Mouse (Mus musculus): ENCODE measurements around the gene Zfpl1. TPM values are rescaled to one million over a fixed set of nuclear protein-coding genes. Genes with fewer than 3 reads are reported as not detected.

The Zfpl1 gene
- polyA plus RNA-seq, 1 experiment from 2014 or later, result 52.9 TPM

DNA sequence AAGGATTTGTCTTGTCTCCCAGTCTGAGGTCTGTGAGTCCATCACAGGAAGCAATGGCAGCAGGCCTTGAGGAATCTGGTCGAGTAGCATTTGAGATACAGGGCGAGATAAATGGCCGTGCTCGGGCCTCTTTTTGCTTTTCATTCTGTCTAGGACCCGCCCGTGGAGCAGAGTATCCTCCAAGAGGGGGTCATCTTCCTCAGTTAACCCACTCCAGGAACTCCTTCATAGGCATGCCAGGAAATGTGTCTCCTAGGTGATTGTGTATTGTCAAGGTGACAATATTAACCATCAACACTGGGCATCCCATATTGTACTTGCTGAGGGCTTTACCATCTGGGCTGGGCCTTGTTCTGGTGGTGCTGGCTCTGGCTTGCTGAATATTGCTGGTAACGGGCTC lies 9.4 kb upstream of the Zfpl1 start, which contains the start of gene AC131692.1:
TSS of gene AC131692.1 (plus strand) at position 301 of the 400 bp plus-strand sequence.
- no peak within 1 kb of the TSS for H3K4me3 ChIP-seq (ENCODE audit: control insufficient read depth in 1 of 2, insufficient read depth in 1 of 2, low read depth in 1 of 2, low read length in 2 of 2)
- H3K36me3 ChIP-seq (ENCODE audit: control insufficient read depth, insufficient read depth, low read length), result peaks cover 65% of the 10 kb centered on the region
- no peak within 1 kb of the TSS for H3K9ac ChIP-seq (ENCODE audit: low read length)
- no peak within 1 kb of the TSS for H3K4me2 ChIP-seq (ENCODE audit: low read length)
- no peaks in the 10 kb centered on the region for H3K27me3 ChIP-seq (ENCODE audit: control insufficient read depth, insufficient read depth, low read length)
- no peaks in the 10 kb centered on the region for H3K9me3 ChIP-seq (ENCODE audit: control insufficient read depth, low read length)
- H3K27ac ChIP-seq (replicated peaks in 1 of 2; ENCODE audit: control insufficient read depth in 1 of 2, insufficient read depth in 1 of 2, low read depth in 2 of 2, low read length in 2 of 2), result no peak within 1 kb of the TSS
- ATAC-seq (ENCODE audit: insufficient number of reproducible peaks, insufficient read depth, low FRiP score, low read depth), result no peak
- WGBS, result 85% methylated on average over 7 of the region's 7 CpGs
- H3K4me1 ChIP-seq (ENCODE audit: control insufficient read depth in 2 of 2, insufficient read depth in 2 of 2, low read length in 2 of 2), result no peaks in the 10 kb centered on the region

- no peak for ATAC-seq (ENCODE audit: insufficient number of reproducible peaks, insufficient read depth, low FRiP score, low read depth)
- Histone ChIP-seq H3K9me3 (ENCODE audit: control insufficient read depth, low read length) (no peaks in the 10 kb centered on the region), H3K4me3 (ENCODE audit: control insufficient read depth in 1 of 2, insufficient read depth in 1 of 2, low read depth in 1 of 2, low read length in 2 of 2) (no peak overlapping the region), H3K27ac (replicated peaks in 1 of 2; ENCODE audit: control insufficient read depth in 1 of 2, insufficient read depth in 1 of 2, low read depth in 2 of 2, low read length in 2 of 2) (no peak overlapping the region), H3K9ac (ENCODE audit: low read length) (no peak overlapping the region), H3K4me2 (ENCODE audit: low read length) (no peak overlapping the region), H3K4me1 (ENCODE audit: control insufficient read depth in 2 of 2, insufficient read depth in 2 of 2, low read length in 2 of 2) (peaks cover 4 to 13% of the 10 kb centered on the region in 2 experiments; a peak in 3 of 4 replicates), H3K27me3 (ENCODE audit: control insufficient read depth, insufficient read depth, low read length) (no peaks in the 10 kb centered on the region), H3K36me3 (ENCODE audit: control insufficient read depth, insufficient read depth, low read length) (peaks cover 65% of the 10 kb centered on the region)
- 95% methylated on average over 13 of the region's 13 CpGs for WGBS
Observed at GRCm38 (mm10) chr19:6088841-6089240, 4.1 kb upstream of the Zfpl1 start.

GRCm38 (mm10) chr19:6085417-6085879 lies 692 bp upstream of the Zfpl1 start:
- Histone ChIP-seq H3K9me3 (ENCODE audit: control insufficient read depth, low read length) (no peaks in the 10 kb centered on the region), H3K4me3 (ENCODE audit: control insufficient read depth in 1 of 2, insufficient read depth in 1 of 2, low read depth in 1 of 2, low read length in 2 of 2) (peak overlapping the region; percentile 81 to 84), H3K4me2 (ENCODE audit: low read length) (peak overlapping the region; percentile 81), H3K9ac (ENCODE audit: low read length) (peak overlapping the region; percentile 83), H3K36me3 (ENCODE audit: control insufficient read depth, insufficient read depth, low read length) (peaks cover 70% of the 10 kb centered on the region), H3K27me3 (ENCODE audit: control insufficient read depth, insufficient read depth, low read length) (no peaks in the 10 kb centered on the region), H3K4me1 (ENCODE audit: control insufficient read depth in 2 of 2, insufficient read depth in 2 of 2, low read length in 2 of 2) (peaks cover 5 to 17% of the 10 kb centered on the region in 2 experiments; a peak in 3 of 4 replicates), H3K27ac (replicated peaks in 1 of 2; ENCODE audit: control insufficient read depth in 1 of 2, insufficient read depth in 1 of 2, low read depth in 2 of 2, low read length in 2 of 2) (peak overlapping the region; percentile 42 to 63; a peak in 2 of 4 replicates)
- peak; percentile 57 for ATAC-seq (ENCODE audit: insufficient number of reproducible peaks, insufficient read depth, low FRiP score, low read depth)
- WGBS, result 1% methylated on average over 17 of the region's 17 CpGs

DNA sequence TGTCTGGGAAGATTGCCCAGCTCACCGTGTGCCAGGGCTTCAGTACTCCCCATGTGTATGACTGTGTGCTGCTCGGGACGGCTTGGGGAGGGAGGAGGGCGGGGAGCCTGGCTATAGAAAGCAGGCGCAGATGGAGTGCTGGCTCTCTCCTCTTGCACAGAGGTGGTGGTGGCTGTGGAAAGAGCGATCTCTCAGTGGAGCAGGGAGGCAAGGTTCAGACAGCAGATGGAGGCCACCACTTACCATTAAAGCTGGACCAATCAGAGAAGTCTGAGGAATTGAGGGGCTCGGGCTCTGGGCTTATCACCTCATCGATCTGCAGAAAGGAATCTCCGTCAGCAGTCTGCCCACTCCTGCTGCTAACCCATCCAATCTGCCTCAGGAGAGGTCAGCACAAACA lies 2.6 kb downstream of the Zfpl1 start, which contains the start of gene Gm28374:
TSS of gene Gm28374 (minus strand) at position 101 of the 400 bp plus-strand sequence.
- no peak within 1 kb of the TSS for H3K9ac ChIP-seq (ENCODE audit: low read length)
- H3K4me1 ChIP-seq (ENCODE audit: control insufficient read depth in 2 of 2, insufficient read depth in 2 of 2, low read length in 2 of 2), result peaks cover 5 to 17% of the 10 kb centered on the region in 2 experiments; a peak in 3 of 4 replicates
- no peaks in the 10 kb centered on the region for H3K9me3 ChIP-seq (ENCODE audit: control insufficient read depth, low read length)
- no peak within 1 kb of the TSS for H3K4me2 ChIP-seq (ENCODE audit: low read length)
- no peaks in the 10 kb centered on the region for H3K27me3 ChIP-seq (ENCODE audit: control insufficient read depth, insufficient read depth, low read length)
- ATAC-seq (ENCODE audit: insufficient number of reproducible peaks, insufficient read depth, low FRiP score, low read depth), result no peak
- H3K4me3 ChIP-seq (ENCODE audit: control insufficient read depth in 1 of 2, insufficient read depth in 1 of 2, low read depth in 1 of 2, low read length in 2 of 2), result no peak within 1 kb of the TSS
- 88% methylated on average over 9 of the region's 9 CpGs for WGBS
- no peak within 1 kb of the TSS for H3K27ac ChIP-seq (replicated peaks in 1 of 2; ENCODE audit: control insufficient read depth in 1 of 2, insufficient read depth in 1 of 2, low read depth in 2 of 2, low read length in 2 of 2)
- peaks cover 54% of the 10 kb centered on the region for H3K36me3 ChIP-seq (ENCODE audit: control insufficient read depth, insufficient read depth, low read length)

DNA sequence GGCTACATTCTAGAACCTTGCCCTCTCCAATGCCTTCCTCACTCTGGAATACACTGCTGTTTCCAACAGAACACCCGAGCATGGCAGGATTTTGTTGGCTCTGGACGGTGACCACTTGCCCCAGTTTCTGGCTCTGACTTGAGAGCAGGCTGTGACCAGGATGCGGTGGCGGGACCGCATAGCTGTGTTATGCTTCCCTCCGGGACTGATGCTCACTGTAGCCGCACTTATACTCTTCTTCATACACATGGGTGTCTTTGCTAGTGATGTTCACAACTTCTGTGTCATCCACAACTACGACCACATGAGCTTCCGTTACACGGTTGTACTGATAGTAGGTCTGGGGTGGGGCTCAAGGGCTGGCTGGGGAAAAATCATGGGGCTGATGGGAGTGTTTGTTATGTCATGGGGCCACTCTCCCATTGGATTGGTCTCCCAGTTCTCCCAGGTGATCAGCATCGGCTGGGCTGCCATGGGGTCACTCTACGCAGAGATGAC lies 4.7 kb downstream of the Zfpl1 start, which contains the start of gene Tmem262:
TSS of gene Tmem262 (plus strand) at position 51 of the 498 bp plus-strand sequence.
- H3K27ac ChIP-seq (replicated peaks in 1 of 2; ENCODE audit: control insufficient read depth in 1 of 2, insufficient read depth in 1 of 2, low read depth in 2 of 2, low read length in 2 of 2), result no peak within 1 kb of the TSS
- no peaks in the 10 kb centered on the region for H3K27me3 ChIP-seq (ENCODE audit: control insufficient read depth, insufficient read depth, low read length)
- peaks cover 9 to 16% of the 10 kb centered on the region in 2 experiments for H3K4me1 ChIP-seq (ENCODE audit: control insufficient read depth in 2 of 2, insufficient read depth in 2 of 2, low read length in 2 of 2)
- no peaks in the 10 kb centered on the region for H3K9me3 ChIP-seq (ENCODE audit: control insufficient read depth, low read length)
- WGBS, result 90% methylated on average over 12 of the region's 12 CpGs
- no peak for ATAC-seq (ENCODE audit: insufficient number of reproducible peaks, insufficient read depth, low FRiP score, low read depth)
- peaks cover 54% of the 10 kb centered on the region for H3K36me3 ChIP-seq (ENCODE audit: control insufficient read depth, insufficient read depth, low read length)
- no peak within 1 kb of the TSS for H3K4me2 ChIP-seq (ENCODE audit: low read length)
- H3K4me3 ChIP-seq (ENCODE audit: control insufficient read depth in 1 of 2, insufficient read depth in 1 of 2, low read depth in 1 of 2, low read length in 2 of 2), result no peak within 1 kb of the TSS
- H3K9ac ChIP-seq (ENCODE audit: low read length), result no peak within 1 kb of the TSS

- Histone ChIP-seq H3K4me1 (ENCODE audit: control insufficient read depth in 2 of 2, insufficient read depth in 2 of 2, low read length in 2 of 2) (peaks cover 6 to 7% of the 10 kb centered on the region in 2 experiments), H3K27ac (replicated peaks in 1 of 2; ENCODE audit: control insufficient read depth in 1 of 2, insufficient read depth in 1 of 2, low read depth in 2 of 2, low read length in 2 of 2) (peak within 1 kb of the TSS; percentile 70 to 84), H3K36me3 (ENCODE audit: control insufficient read depth, insufficient read depth, low read length) (peaks cover 59% of the 10 kb centered on the region), H3K4me2 (ENCODE audit: low read length) (peak within 1 kb of the TSS; percentile 95), H3K4me3 (ENCODE audit: control insufficient read depth in 1 of 2, insufficient read depth in 1 of 2, low read depth in 1 of 2, low read length in 2 of 2) (peak within 1 kb of the TSS; percentile 60 to 65), H3K27me3 (ENCODE audit: control insufficient read depth, insufficient read depth, low read length) (no peaks in the 10 kb centered on the region), H3K9ac (ENCODE audit: low read length) (peak within 1 kb of the TSS; percentile 80), H3K9me3 (ENCODE audit: control insufficient read depth, low read length) (no peaks in the 10 kb centered on the region)
- peak; percentile 74 for ATAC-seq (ENCODE audit: insufficient number of reproducible peaks, insufficient read depth, low FRiP score, low read depth)
- WGBS, result under 1% methylated on average over 33 of the region's 33 CpGs
Observed at GRCm38 (mm10) chr19:6076564-6077393, 8.0 kb downstream of the Zfpl1 start, which contains the start of gene Vps51. Gene Vps51, minus strand, starts transcription at chr19:6077231.

DNA sequence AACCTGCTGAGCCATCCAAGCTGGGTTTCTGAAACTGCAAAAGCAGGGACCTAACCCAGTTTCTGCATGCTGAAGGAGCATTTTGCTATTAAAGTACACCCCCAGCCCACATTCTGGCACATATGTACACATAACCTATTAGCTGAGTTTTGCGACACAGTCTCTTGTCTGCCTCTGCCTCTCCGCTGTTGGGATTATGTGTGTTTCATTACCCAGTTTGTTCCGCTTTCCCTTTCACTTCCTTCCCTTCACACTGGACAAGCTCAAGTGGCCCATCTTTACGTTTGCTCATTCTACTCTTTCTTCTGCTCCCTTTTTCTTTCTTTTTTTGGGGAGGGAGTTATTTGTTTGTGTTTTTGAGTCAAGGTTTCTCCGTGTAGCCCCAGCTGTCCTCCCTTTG lies 10.9 kb downstream of the Zfpl1 start:
- no peaks in the 10 kb centered on the region for H3K9me3 ChIP-seq (ENCODE audit: control insufficient read depth, low read length)
- ATAC-seq (ENCODE audit: insufficient number of reproducible peaks, insufficient read depth, low FRiP score, low read depth), result no peak
- peaks cover 61% of the 10 kb centered on the region for H3K36me3 ChIP-seq (ENCODE audit: control insufficient read depth, insufficient read depth, low read length)
- H3K9ac ChIP-seq (ENCODE audit: low read length), result no peak overlapping the region
- H3K4me2 ChIP-seq (ENCODE audit: low read length), result no peak overlapping the region
- WGBS, result 90% methylated on average over 5 of the region's 5 CpGs
- no peak overlapping the region for H3K27ac ChIP-seq (replicated peaks in 1 of 2; ENCODE audit: control insufficient read depth in 1 of 2, insufficient read depth in 1 of 2, low read depth in 2 of 2, low read length in 2 of 2)
- no peak overlapping the region for H3K4me3 ChIP-seq (ENCODE audit: control insufficient read depth in 1 of 2, insufficient read depth in 1 of 2, low read depth in 1 of 2, low read length in 2 of 2)
- H3K4me1 ChIP-seq (ENCODE audit: control insufficient read depth in 2 of 2, insufficient read depth in 2 of 2, low read length in 2 of 2), result peaks cover 6 to 7% of the 10 kb centered on the region in 2 experiments
- H3K27me3 ChIP-seq (ENCODE audit: control insufficient read depth, insufficient read depth, low read length), result no peaks in the 10 kb centered on the region
